Mouse (Mus musculus) kidney, embryonic 16.5 days (tissue): ENCODE results near the gene Otud5. TPM values are rescaled to one million over a fixed set of nuclear protein-coding genes. Genes with fewer than 3 reads are reported as not detected.
"Not testable (repeated sequence)": the region's sequence is repeated elsewhere in the genome, so short reads cannot be mapped to it uniquely, and the experiment has no call there.

Source experiments
- ATAC-seq: fragments of 200-750 bp; cut with Nextera tagmentation; 2 replicates; pipeline ENCODE4 v1.8.0; 2017; ENCODE audit warnings: moderate TSS enrichment; ENCODE audit not compliant: low FRiP score, low TSS enrichment
- H3K27ac ChIP-seq: fragments of 300-500 bp; sonication (generic); 2 replicates; pipeline ENCODE4 v1.5.1; 2014; ENCODE audit warnings: low read length
- H3K27me3 ChIP-seq: fragments of 300-500 bp; sonication (generic); 2 replicates; pipeline ENCODE4 v1.6.1; 2014; ENCODE audit warnings: low read length, control low read depth, mixed read lengths; ENCODE audit not compliant: insufficient read depth
- H3K36me3 ChIP-seq: fragments of 300-500 bp; sonication (generic); 2 replicates; pipeline ENCODE4 v1.6.1; 2014; ENCODE audit warnings: low read length, control low read depth, mixed read lengths; ENCODE audit not compliant: insufficient read depth
- H3K4me1 ChIP-seq: fragments of 300-500 bp; sonication (generic); 2 replicates; pipeline ENCODE4 v1.6.1; 2014; ENCODE audit warnings: low read length, control low read depth, mixed read lengths; ENCODE audit not compliant: insufficient read depth
- H3K4me2 ChIP-seq: fragments of 300-500 bp; sonication (generic); replicated peaks from 2 replicates; pipeline ENCODE4 v1.6.1; 2014; ENCODE audit warnings: low read depth, low read length
- H3K4me3 ChIP-seq: fragments of 300-500 bp; sonication (generic); 2 replicates; pipeline ENCODE4 v1.5.1; 2014; ENCODE audit warnings: mild to moderate bottlenecking, low read length
- H3K9ac ChIP-seq: fragments of 300-500 bp; sonication (generic); replicated peaks from 2 replicates; pipeline ENCODE4 v1.6.1; 2014; ENCODE audit warnings: low read length
- H3K9me3 ChIP-seq: fragments of 300-500 bp; sonication (generic); 2 replicates; pipeline ENCODE4 v1.6.1; 2016; ENCODE audit warnings: low read length, control low read depth
- WGBS: fragments of 180-500 bp; shearing (Covaris S2); extraction: QIAGEN DNeasy Blood & Tissue Kit; methylation state at CpG from one replicate; pipeline ENCODE4 v1.1.7; 2014; 5-methylcytosine and 5-hydroxymethylcytosine counted together
- polyA plus RNA-seq: library from polyadenylated mRNA; unstranded; fragments of >200 nt; fragmentation: Nextera tagmentation; extraction: Ambion mirVana; gene quantifications from 2 replicates; pipeline ENCODE4 v1.2.1, GENCODE M21; 2015

Otud5 gene
- polyA plus RNA-seq = 37.5 and 39.1 TPM in 2 replicates

DNA sequence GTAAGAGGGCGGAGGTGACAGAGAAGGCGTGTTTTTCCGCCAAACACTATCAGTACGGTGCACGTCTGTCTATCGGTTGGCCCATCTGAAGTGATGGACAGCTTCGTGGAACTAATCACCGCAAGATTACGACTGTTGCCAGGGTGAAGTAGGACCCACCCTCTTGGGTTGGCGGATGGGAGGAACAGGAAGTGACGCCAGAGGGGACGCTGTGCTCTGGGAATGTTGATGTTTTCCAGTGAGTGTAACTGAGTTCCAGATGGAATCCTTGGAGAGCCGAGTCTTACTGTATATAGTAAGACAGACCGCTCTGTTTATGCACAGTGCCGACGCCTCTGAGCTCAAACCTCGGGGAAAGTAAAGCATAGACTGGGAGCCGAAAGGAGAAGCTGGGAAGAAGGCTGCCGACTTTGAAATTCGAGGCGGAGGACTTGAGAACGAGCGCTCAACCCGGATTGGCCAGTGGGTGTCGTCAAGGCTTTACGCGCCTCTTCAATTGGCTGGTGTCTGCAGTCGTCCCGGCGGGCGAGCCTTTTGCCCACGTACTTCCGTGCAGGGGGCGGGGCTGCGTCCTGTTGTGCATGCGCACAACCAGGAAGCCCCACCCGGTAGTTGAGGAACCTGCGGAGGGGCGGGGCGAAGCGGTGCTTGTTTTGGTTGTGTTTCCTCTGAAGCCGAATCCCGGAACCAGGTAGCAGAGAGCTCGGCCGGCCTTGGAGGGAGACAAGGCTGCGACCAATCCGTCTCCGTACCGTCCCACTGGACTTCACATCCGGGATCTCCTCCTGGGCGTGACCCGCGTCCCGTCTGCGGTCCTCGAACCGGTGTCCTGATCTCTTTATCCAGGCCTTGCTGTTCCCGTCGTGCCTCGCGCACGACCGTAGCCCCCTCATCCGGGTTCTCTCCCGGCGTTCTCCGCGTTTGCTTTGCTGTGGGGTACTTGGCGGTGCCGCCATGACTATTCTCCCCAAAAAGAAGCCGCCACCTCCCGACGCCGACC is at the start of gene Otud5:
Gene Otud5, plus strand, starts transcription at position 202 of the 1,000 bp plus-strand sequence.
- Histone ChIP-seq H3K36me3 (no peaks in the 10 kb centered on the region), H3K4me2 (peak within 1 kb of the TSS; percentile 62), H3K27ac (peak within 1 kb of the TSS; percentile 96), H3K27me3 (no peaks in the 10 kb centered on the region), H3K4me1 (peaks cover 13% of the 10 kb centered on the region; the same call in 1 of the 2 replicates), H3K9ac (peak within 1 kb of the TSS; percentile 82), H3K4me3 (peak within 1 kb of the TSS; percentile 74), H3K9me3 (no peaks in the 10 kb centered on the region)
- ATAC-seq = peak; percentile 99
- WGBS = 18% methylated on average over 74 of the region's 74 CpGs

DNA sequence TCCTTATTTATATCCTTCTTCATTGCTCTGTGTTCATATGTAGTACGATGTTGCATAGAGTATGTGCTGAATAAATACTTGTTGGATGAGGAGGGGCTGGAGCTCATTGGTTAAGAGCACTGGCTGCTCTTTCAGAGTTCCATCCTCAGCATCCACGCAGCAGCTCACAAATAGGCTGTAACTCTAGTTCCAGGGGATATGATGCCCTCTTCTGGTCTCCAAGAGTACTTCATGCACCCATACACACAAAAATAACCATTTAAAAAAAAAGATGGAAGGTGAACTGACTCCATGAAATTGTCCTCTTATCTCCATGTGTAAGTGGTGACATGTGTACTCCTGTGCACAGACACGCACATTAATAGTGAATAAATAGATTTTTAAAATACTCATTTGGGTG is 47.8 kb upstream of the Otud5 start:
- no peaks in the 10 kb centered on the region for H3K9me3 ChIP-seq
- H3K4me3 ChIP-seq = no peak overlapping the region
- WGBS = 48% methylated on average over 3 of the region's 3 CpGs
- H3K36me3 ChIP-seq = 0 out of 2 replicates have a peak, but pooled peaks cover 5% of the 10 kb centered on the region
- ATAC-seq = no peak
- H3K27ac ChIP-seq = no peak overlapping the region
- no peak overlapping the region for H3K4me2 ChIP-seq
- no peaks in the 10 kb centered on the region for H3K27me3 ChIP-seq
- H3K9ac ChIP-seq = no peak overlapping the region
- H3K4me1 ChIP-seq = no peaks in the 10 kb centered on the region

DNA sequence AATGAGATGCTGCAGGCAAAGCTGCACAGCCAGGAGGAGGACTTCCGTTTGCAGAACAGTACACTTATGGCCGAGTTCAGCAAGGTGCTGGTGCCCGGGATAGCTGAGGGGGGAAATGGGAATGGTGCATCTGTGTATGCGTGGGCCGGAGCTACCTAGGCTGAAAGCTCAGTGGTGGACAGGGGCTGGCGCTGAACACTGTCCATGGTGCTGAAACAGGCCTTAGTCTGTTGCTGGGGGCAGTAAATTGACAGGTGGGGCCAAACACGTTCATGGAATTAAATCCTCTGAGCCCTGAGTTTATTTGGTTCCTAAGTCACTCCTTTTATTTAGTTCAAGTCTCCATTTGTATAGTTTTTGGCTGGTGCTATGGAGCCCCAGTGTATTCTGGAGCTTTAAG is 46.1 kb upstream of the Otud5 start:
- H3K27ac ChIP-seq = no peak overlapping the region
- ATAC-seq = no peak
- no peaks in the 10 kb centered on the region for H3K4me1 ChIP-seq
- 0 out of 2 replicates have a peak, but pooled peaks cover 10% of the 10 kb centered on the region for H3K36me3 ChIP-seq
- no peak overlapping the region for H3K4me3 ChIP-seq
- H3K27me3 ChIP-seq = no peaks in the 10 kb centered on the region
- 27% methylated on average over 7 of the region's 7 CpGs for WGBS
- H3K4me2 ChIP-seq = no peak overlapping the region
- no peak overlapping the region for H3K9ac ChIP-seq
- no peaks in the 10 kb centered on the region for H3K9me3 ChIP-seq

- H3K4me1 ChIP-seq = no peaks in the 10 kb centered on the region
- H3K4me3 ChIP-seq = no peak overlapping the region
- no peak overlapping the region for H3K9ac ChIP-seq
- H3K27ac ChIP-seq = no peak overlapping the region
- 0 out of 2 replicates have a peak, but pooled peaks cover 13% of the 10 kb centered on the region for H3K36me3 ChIP-seq
- WGBS = 73% methylated on average over 3 of the region's 3 CpGs
- no peak overlapping the region for H3K4me2 ChIP-seq
- no peaks in the 10 kb centered on the region for H3K27me3 ChIP-seq
- no peaks in the 10 kb centered on the region for H3K9me3 ChIP-seq
- 0 out of 2 replicates have a peak, but pooled peaks have one; percentile 35 for ATAC-seq
Measured at GRCm38 (mm10) chrX:7797327-7797726, 43.8 kb upstream of the Otud5 start.

GRCm38 (mm10) chrX:7802157-7802556 is 39.0 kb upstream of the Otud5 start:
- H3K4me3 ChIP-seq, H3K9ac ChIP-seq, H3K27ac ChIP-seq, H3K4me2 ChIP-seq, H3K4me1 ChIP-seq, ATAC-seq, H3K27me3 ChIP-seq, H3K9me3 ChIP-seq: not testable (repeated sequence)
- WGBS = 85% methylated on average over 2 of the region's 2 CpGs
- H3K36me3 ChIP-seq = peaks cover 17% of the 10 kb centered on the region; the same call in 1 of the 2 replicates

GRCm38 (mm10) chrX:7815016-7815415 is 26.1 kb upstream of the Otud5 start:
- not testable (repeated sequence) for H3K4me1 ChIP-seq, ATAC-seq, H3K27ac ChIP-seq, H3K9me3 ChIP-seq, H3K4me3 ChIP-seq, H3K9ac ChIP-seq, H3K36me3 ChIP-seq, H3K4me2 ChIP-seq, H3K27me3 ChIP-seq
- WGBS = 54% methylated on average over 8 of the region's 8 CpGs

DNA sequence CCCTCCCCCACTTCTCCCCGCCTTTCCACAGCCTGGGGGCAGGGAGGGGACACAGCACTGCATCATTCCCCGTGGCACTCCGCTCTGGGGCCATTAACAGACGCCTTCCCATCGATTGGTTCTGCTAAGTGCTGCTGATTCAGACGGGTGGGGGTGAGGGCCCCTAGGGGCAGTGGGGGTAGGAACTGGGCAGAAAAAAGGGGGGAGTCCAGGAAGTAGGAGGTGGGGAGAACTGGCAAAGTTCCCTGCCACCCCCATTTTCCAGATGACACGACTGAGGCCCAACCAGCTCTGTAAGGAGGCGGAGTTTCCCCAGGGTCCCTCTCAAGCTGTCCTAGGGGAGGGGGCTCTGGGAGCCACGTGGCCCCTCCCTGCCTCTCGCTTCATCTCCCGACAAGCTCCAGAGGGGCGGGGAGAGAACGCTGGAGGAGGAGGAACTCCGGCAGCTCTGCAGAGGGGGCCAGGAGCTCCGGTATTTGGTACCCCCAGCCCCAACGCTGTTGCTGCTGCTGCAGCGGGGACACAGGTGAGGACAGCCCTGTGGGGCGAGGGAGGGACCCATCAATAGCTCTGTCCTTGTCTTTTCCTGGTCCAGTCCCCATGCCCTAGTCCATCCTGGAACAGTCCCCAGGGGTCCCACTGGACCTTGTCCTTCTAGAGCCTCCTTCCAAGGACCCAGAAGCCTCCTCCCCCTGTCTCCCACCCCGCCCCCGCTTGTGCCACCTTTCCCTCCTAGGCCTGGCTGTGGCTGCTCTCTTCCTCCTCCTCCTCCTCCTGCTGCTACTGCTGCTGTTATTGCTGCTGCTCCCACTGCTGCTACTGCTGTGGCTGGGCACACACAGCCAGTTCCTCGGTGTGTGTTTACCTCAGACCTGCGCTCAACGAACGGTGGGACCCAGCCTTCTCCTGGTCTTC is 19.0 kb upstream of the Otud5 start, which contains the start of gene Kcnd1:
Gene Kcnd1, plus strand, starts transcription at position 425 of the 915 bp plus-strand sequence.
- Histone ChIP-seq H3K4me3 (peak within 1 kb of the TSS; percentile 48), H3K27ac (no peak within 1 kb of the TSS), H3K27me3 (no peaks in the 10 kb centered on the region), H3K36me3 (no peaks in the 10 kb centered on the region), H3K9ac (peak within 1 kb of the TSS; percentile 60), H3K4me2 (peak within 1 kb of the TSS; percentile 57), H3K4me1 (no peaks in the 10 kb centered on the region), H3K9me3 (no peaks in the 10 kb centered on the region; the same call in 1 of the 2 replicates)
- ATAC-seq = peak; percentile 72
- WGBS = 23% methylated on average over 24 of the region's 24 CpGs

DNA sequence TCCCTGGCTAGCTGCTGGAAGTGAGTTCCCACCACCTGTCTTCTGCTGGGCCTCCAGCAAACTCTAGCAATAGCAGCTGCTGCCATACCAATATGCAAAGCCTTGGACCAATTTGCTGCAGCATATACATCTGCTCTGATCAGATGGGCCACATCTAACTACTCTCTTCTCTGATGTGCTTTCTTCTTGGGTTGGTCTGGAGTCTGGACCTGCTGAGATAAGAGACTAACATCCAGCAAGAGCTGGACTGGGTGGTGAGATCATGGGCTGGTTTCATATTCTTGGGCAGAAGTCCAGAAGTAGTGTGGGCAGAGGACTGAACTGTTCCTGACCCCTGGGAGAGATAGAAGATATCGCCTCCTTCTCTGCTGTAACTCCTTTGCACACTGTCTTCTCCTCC is 4.0 kb upstream of the Otud5 start:
- ATAC-seq = no peak
- Histone ChIP-seq H3K36me3 (no peaks in the 10 kb centered on the region), H3K27ac (no peak overlapping the region), H3K9ac (no peak overlapping the region), H3K4me3 (no peak overlapping the region), H3K4me1 (no peaks in the 10 kb centered on the region), H3K9me3 (no peaks in the 10 kb centered on the region), H3K4me2 (no peak overlapping the region), H3K27me3 (no peaks in the 10 kb centered on the region)
- 91% methylated on average over 1 of the region's 1 CpGs for WGBS

DNA sequence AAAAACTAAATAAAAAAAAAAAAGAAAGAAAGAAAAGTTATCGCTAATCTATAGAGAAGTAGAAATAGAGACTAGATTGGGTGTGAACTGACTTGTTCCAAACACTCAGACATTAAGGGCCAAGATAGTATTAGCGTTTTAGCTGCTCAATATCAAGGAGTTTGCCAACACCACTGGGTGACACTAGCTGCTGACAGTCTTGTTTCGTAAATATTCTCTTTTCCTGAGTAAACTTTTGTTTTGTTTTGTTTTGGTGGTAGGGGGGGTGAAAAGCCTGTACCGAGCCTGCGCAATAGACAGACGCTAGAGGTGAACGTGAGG is 362 bp upstream of the Otud5 start:
- Histone ChIP-seq H3K4me3 (peak overlapping the region; percentile 74), H3K36me3 (no peaks in the 10 kb centered on the region), H3K9ac (peak overlapping the region; percentile 53; the same call in 1 of the 2 replicates), H3K4me2 (peak overlapping the region; percentile 52), H3K4me1 (peaks cover 13% of the 10 kb centered on the region; the same call in 1 of the 2 replicates), H3K27me3 (no peaks in the 10 kb centered on the region), H3K9me3 (no peaks in the 10 kb centered on the region), H3K27ac (peak overlapping the region; percentile 86; the same call in 1 of the 2 replicates)
- WGBS = 22% methylated on average over 7 of the region's 7 CpGs
- no peak for ATAC-seq
